Mouse (Mus musculus) liver, postnatal 0 days (tissue): Measurements from ENCODE around the gene Rbms3.

Experiments
- CTCF ChIP-seq: sonication (generic); IDR thresholded peaks from 2 replicates; pipeline ENCODE4 v1.5.1; 2016; ENCODE audit warnings: antibody characterized with exemption, low read depth
- EP300 ChIP-seq: IDR thresholded peaks from 2 replicates; pipeline ENCODE4 v1.6.1; 2016; ENCODE audit warnings: antibody characterized with exemption, low read depth, mild to moderate bottlenecking

DNA sequence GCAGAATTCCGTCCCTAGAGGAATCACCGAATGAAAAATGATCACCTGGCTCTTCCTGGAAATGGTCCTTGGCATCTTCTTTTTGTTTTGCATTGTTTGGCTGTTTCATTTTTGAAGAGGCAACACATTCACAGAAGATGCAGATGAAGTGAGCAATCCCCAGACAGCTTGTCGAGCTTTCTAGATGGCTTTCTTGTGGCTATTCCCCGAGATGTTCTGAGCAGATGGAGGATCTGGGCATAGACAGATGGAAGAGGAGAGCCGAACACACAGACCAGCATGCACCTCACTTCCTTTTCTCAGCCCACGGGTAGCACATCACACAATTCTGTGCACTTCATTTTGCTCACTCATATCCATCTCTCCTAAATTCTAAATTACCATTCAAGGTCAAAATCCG lies 1063.0 kb downstream of the Rbms3 start:
- TF ChIP-seq CTCF (no peak), EP300 (no peak)
